Mouse (Mus musculus) layer of hippocampus, adult 9-11 months (tissue): Measurements from ENCODE around the gene Ism2.
"Not testable (repeated sequence)": the region's sequence is repeated elsewhere in the genome, so short reads cannot be mapped to it uniquely, and the experiment has no call there.

ENCODE experiments used
- DNase-seq: peaks from one replicate; pipeline ENCODE4 v3.0.0; 2022

Gene Ism2

DNA sequence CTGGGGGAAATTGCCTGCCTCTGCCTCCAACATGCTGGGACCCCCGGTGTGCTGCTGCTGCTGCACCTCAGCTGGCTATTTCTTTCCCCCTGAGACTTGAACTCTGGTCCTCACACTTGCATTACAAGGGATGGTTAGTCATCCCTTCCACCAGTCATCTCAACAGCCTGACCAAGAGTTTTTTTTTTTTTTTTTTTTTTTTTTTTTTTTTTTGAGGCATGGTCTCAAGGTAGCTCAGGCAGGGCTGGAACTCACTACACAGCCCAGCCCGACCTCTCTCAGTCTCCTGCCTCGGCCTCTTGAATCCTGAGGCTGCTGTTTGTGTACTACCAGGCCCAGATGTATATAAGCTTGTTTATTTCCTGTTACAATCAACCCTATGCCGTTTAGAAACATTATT lies 15.2 kb downstream of the Ism2 start:
- DNase-seq, result no peak

DNA sequence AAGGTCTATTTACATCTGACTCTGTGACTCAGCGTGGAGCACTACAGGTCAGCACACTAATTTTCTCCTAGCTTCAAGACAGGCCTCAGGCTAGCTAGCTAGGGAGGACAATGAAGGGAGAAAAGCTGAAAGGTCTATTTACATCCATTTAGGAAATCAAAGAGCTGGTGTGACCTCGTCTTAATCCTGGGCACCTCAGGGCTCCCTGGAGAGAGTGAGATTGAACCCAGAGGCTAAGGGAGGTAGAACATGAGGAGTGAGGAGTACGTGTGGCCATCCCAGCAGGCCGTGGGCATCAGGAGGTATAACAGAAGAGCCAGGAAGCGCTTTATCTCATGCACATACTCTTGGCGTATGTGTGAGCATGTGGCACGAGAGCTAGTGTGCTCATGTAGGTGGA lies 15.8 kb downstream of the Ism2 start:
- DNase-seq, result no peak

DNA sequence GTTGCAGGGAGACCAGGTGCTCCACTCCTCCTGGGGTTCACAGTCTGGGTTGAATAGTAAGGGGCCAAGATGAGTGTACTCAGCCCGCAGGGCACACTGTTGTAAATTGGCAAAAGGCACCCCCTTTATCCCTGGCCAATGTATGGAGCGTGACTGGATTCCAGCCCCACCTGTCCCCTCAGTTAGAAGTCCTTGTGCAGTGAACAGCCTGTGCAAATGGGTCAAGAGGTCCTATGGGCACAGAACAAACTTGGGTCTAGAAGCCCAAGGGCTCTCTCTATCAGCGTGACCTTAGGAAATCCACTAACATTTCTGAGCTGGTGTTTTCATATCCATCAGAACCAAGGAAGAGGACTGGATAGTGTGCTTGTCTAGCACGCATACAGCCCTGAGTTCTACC lies 16.8 kb downstream of the Ism2 start:
- no peak for DNase-seq

DNA sequence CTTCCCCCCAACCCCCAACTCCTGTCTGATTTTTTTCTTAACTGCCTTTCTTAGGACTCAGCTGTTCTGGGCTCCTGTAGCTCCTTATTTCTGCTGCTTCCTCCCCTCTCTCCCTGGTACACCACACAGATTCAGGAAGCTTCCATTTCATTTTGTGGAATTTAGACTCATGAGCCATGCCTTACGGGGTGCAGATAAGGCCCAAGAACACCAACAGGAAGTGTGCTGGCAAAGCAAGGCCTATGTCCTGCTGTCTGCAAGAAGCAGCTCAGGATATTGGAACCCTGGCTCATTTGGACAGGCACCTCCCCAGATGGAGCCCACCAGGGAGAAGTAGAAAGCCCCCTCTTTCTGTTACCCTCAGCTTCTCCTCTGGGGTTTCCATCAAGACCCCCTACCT lies 17.7 kb downstream of the Ism2 start:
- DNase-seq, result no peak

DNA sequence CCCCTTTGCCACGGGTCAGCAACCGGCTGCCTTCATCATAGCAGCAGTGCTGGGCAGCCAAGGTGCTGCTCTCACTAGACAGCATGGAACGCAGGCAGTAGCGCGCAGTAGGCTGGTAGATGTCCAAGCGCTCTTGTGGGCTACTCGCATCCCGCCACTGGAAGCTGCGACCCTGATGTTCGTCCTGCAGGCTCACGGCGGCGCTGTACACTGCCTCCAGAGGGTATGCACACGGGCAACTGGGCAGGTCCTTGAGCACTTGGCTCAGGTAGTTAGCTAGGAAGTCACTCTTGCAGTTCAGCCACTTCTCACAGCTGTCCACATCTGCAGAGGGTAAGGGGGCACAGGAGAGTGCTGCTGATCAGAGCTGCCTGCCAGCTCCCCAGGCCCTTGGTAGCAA lies 19.6 kb downstream of the Ism2 start:
- no peak for DNase-seq

DNA sequence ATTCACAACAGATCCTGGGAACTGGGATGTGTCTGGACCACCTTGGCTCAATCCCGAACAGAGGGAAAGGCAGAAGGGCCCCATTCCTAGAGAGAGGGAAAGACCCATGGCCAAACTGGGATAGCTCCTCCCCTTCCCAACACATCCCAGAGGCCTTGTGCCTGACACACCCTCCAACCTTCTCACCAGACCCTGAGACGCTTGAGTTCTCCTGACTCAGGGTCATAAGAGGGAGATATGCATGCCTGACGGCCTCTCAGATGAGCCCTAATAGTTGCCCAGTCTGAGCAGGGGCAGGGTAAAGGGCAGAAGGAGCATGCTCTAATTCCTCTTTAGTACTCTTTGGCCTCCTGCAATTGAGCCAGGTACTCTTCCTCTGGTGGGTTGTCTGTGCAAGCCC lies 20.2 kb downstream of the Ism2 start:
- no peak for DNase-seq

DNA sequence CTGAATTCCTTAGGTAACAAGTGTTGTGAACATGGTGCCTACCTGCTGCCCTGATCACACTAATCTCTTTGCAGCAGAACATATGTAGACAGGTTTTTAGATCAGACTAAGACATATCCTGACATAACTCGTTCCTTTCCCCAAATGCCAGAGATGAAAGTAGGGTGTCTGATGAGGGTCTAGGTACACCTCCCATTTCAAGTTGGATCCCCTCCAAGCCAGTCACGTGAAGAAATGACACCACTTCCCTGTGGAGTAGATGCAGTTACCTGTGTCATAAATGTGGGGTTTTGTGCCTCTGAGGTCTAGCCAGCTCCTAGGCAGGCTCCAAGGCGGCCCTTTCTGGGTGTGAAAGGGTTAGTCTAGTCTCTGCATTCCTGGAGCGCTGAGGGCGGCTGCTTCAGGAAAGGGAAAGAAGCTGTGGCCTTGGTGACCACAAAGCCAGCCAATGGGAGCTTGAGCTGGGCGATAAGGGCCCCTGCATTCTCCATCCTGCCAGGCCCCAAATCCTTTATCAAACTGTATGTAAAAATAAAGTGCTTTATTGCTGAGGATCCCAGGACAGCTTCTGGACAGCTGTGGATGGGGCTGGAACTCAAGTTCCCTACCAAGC lies 21.3 kb downstream of the Ism2 start:
- DNase-seq, result no peak

DNA sequence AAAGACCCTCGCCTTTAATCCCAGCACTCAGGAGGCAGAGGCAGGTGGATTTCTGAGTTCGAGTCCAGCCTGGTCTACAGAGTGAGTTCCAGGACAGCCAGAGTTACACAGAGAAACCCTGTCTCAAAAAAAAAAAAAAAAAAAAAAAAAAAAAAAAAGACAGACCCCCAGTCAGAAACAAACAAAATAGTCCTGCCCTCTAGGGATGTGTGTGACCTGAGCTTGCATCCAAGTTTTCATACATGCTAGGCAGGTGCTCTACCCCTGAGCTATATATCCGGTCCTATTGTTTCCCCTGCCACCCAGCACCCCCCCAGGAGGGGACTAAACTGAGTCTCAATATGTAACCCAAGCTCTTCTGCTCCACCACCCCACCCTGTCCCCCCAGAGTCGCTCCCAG lies 22.3 kb downstream of the Ism2 start:
- not testable (repeated sequence) for DNase-seq

DNA sequence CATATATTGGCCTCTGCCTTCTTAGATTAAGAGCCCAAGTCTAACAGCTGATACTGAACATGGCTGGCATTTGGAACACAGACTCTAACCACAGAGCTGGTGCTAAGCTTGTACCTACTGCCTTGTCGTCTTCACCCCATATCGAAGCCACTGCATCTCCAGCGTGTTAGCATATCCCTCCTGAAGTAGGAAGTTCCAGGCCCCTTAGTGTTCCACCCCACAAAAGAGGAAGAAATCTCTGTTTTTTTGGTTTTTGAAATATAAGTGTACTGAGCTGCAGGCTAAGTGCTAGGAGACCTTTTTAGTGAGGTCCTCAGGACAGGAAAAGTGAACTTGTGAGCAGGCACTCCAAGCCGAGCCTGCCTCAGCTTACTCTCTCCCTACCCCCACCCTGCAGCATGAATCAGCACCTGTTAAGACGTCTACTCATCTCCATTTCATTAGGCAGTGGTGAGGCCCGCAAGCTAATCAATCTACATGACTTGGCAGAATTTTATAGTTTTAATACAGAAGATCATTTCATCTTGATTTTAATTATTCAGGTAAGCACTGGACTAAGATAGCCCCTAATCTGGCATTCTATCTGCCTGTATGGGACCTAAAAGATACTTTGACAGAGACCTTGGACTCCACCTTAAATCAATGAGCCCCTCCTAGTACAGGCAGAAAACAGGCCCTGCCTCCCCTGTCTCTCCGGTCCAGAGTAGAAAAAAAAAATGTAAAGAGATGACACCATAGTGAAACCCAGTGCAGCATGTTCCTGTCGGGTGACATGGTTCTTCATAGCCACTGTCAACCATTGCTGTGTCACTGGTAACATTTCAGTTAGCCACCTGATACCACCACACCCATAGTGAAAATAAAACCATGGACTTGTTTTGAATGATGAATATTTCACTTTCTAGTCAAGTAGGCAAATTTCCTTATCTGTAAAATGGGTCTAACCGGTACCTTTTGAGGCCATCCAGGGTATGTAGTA lies 24.4 kb downstream of the Ism2 start:
- DNase-seq, result no peak

DNA sequence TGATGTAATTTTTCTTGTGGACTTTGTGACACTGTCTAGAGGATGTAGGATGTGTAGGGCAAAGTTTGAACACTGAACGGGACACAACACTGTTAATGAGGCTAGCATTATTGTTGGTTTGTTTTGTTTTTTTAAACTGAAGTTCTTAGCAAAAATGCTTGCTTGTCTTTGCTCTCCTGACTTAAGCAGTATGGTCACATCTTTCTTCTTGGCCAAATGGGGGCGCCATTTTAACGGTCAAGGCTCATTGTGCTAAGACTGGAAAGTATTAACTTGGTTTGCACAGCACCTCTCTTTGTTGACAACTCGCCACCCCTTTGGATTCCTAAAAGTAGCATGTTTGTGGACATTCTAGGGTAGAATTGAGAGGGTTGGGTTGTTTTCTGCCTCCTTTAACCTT lies 31.8 kb downstream of the Ism2 start:
- no peak for DNase-seq

DNA sequence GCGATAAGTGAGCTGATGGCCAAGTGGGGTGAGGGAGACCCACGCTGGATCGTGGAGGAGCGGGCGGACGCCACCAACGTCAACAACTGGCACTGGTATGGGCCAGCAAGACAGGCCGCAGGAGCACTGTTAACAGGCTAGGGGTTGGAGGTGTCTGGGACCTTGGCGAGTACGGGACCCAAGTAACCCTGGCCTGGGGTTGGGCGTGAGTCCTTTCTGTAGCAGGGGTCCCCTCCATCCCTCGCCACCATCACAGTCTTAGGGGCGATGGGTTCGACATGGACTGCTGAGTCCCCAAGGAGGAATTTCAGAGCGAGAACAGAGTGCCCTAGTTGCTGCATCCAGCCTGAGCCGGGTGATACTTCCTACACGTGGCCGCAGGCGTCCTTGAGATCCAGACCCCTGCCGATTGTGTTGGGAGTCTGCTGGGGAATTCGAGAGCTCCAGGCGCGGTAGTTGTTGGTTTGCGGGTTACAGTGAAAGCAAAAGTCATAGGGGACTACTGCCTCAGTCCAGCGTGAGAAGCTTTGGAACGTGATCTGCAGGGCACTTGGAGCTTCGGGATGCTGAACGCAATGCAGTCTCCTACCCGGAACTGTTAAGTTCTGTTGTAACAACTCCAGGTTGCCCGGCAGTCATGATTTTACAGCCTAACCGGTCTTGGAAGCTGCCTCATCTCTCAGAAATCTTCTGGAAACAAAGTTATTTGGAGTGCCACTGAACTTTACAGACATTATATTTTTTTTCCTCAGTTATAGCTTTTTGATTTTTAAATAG lies 32.5 kb downstream of the Ism2 start:
- no peak for DNase-seq

DNA sequence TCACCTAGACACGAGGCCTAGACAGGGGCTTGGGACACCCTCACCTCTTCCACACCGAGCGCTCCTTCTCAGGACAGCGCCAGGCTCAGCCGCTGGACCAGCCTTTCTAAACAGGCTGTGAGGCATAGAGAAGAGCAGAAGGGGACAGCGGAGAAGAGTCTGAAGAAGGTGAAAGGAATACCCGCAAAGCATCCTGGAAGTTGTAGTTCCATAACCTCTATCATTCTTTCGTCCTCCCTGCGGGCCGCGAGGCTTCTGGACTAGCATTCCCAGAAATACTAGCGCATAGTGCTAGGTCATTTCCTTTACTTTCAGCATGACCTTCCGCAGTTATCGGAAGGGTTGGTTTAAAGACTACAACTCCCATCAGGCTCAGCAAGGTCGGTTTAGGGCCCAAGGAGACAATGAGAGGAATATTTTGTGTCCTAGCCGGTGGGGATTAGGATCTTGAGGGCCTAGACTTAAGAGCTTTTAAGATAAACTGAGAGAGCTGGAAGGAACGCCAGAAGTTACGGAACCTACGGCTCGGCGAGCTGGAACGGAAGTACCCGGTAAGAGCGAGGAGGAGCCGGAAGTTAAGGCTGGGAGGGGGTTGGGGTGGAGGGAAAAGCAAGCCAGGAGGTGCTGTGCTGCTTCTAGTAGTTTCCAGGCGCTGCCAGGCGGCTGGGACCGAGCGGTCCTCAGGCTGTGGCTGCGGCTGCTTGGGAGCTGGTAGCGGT lies 33.2 kb downstream of the Ism2 start, which contains the start of the genes Vipas39 and Ahsa1:
Gene Vipas39, minus strand, starts transcription at position 149 of the 719 bp plus-strand sequence.
Gene Ahsa1, plus strand, starts transcription at position 372 of the 719 bp plus-strand sequence.
- peak; percentile 96 for DNase-seq

DNA sequence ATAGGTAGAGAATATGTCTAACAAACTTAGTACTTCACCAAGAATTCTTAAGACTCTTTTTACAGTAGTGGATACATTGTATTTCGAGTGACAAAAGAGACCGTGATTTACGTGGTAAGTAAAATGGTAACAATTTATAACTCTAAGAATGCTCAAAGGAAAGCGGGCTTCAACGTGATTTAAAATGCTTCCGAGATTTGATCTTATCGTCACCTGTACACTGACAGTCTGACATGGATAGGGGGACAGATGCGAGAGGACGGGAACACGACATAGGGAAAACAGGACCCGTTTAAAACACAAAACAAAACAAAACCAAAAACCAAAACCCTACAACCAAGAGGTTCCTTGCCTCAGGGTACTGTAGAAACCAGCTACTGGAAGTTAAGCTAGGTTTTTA lies 34.1 kb downstream of the Ism2 start:
- no peak for DNase-seq

DNA sequence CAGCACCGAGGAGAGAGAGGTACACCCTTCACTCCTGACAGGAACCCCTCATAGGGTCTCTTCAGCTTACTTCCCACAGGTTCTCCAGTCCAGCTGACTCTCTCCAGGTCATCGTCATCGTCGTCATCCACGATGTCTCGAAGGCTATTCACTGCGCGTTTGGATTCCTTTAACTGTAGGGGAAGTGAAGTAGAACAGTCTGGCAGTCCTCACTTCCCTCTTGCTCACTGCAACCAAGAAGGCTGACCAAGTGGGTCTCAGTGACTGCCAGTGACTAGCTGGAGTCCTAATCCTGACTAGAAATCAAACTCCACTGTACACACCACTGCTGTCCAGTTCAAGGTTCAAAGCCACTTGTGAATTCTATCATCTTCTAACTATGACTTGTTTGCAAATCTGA lies 38.9 kb downstream of the Ism2 start:
- no peak for DNase-seq

DNA sequence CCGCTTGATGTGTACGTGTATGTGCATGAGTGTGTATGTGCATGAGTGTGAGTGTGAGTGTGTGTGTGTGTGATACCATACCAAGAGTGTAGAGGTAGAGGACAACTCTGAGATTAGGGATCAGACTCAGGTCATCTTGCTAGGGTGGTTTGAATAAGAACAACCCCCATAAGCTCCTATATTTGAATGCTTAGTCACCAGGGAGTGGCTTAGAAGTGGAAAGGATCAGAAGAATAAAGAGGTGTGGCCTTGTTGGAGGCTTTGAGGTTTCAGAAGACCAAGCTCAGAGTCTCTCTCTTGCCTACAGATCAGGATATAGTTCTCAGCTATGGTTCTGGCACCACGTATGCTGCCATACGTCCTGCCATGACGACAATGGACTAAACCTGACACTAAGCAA lies 42.9 kb downstream of the Ism2 start:
- no peak for DNase-seq

DNA sequence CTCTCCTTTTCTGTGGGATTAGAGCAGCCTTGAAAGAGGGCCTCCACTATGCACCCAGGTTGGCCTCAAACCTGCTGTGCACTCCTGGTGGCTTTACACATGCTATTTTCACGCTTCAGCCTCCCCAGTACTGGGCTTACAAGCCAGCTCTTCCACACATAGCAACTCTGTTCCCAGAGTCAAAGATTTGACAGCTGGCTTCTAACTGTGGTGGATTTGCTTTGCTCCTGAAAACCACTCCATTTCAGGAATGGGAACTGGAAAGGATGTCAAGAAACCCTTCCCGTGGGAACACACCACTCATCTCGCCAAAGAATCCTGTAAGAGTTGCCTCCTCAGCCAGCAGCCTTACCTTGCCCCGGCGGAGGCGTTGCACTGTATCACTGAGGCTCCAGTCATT lies 45.6 kb downstream of the Ism2 start:
- DNase-seq, result no peak

DNA sequence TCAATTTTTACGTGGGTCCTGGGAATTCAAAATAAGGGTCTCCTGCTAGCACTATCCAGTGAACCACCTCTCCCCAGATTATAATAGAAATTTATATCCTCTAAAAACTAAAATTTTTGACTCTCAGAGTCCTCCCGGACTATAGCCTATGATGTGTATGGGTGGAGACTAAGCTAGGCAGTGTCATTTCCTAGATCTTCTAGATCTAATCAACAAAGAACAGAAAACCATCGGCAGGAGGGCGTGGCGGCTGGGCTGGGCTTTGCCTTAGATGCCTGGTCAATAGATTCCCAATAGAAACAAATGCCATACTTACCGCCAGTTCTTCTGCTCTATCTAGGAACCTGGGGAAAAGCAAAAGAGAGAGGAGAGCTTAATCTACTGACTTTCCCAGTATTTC lies 49.3 kb downstream of the Ism2 start:
- no peak for DNase-seq

DNA sequence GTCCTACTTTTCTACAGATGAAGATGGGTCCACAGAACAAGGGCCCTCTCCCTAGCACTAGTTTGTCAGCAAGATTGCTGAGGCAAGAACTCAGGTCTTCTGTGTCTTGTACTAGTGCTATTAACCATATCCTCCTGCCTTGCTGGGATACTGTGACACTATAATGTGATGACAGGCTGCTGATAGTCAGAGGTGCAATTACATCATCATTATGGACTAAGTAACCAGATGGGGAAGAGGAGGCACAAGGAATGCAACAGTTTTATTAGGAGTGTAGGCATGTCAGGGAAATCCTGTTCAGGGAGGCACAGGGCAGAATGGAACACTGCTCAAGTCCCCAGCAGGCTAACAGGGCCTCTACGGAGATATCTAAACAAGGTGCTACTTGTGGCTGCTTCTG lies 60.9 kb downstream of the Ism2 start, which contains the start of gene Noxred1:
Gene Noxred1, minus strand, starts transcription at position 101 of the 400 bp plus-strand sequence.
- no peak for DNase-seq

DNA sequence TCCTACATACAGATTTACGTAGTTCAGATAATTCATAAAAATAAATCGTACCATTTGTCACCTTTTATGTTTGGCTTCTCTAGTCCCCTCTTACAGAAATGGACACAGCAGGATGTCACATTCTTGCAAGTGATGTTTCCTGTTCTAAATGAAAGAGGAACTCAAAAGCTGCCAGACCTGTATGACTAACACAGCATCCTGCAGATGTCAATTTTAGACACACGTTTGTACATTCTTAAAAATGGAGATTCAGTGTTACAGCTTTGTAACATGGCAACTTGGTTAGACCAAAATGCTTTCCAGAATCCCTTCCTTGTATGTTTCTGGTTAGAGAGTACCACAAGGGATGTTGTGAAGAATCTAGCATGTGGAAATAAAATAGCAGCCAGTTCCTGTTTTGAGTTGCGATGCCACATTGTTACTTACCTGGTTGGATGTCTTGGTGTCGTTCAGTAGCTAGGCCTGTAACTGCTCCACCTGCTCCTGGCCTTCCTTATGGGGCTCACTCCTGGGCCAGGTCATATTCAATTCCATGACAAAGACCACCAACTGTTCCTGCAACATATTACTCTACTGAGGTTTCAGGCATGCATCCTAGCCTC lies 62.5 kb downstream of the Ism2 start:
- DNase-seq, result no peak

DNA sequence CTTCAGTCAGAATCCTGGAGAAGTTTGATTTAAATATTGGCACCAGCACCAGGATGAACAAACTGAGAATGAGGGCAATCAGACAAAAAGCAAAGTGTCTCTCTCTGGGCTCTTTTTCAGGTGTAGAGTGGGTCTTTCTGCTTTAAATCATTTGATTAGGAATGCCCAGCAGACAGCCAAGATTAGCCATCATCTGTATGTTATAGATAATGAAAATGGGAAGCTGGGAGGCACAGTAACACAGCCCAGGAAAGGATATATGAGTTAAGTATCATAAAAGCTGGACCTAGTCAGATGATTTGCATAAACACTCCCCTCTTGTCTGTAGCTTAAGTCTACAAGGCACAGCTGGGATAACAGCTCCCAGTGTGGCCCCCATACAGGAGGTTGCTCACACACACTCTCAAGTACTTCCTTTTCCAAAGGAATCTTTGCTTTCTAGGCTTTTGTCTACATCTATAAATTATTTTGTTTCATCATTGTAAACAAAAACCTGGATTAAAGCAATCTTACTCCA lies 69.1 kb downstream of the Ism2 start:
- no peak for DNase-seq

DNA sequence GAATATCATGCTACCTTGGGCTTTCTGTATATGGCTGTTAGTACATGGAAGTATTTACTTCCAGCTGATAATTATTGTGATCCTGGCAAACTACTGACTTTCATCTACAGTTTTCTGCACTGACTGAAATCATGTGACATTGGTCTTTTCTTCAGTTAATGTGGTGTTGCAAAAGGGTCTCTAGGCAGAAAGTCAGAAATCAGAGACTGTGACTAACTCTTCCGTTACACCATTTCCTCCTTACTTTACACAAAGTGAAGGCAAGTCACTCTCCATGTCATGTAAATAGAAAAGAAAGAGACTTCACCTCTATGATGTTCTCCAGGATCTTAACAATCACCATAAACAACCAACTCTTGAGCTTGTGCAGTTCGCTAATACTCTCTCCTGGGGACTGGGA lies 69.9 kb downstream of the Ism2 start:
- no peak for DNase-seq
